ENCODE assay signal across 25 mouse cellular contexts in the genomic region with DNA sequence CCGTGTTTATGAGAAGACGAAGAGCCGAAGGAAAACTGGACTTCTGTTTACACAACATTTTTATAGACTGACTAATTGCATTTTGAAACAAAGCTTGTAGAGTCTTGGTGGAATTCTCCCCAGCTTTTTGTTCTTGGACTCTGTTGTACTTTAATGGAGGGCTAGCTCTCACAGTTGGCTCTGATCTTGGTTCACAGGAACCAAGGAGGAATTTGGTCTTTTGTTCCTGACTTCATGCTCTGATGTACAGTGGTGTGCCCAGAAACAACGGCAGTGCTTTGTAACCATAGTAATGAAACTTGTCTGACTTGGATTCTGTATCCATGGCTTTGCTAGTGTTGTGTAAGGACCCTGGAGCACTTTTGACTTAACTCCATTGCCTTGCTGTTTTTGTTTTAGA. TPM values are rescaled to one million over a fixed set of nuclear protein-coding genes. Genes with fewer than 3 reads are reported as not detected.
A peak's percentile ranks its signal among the peaks of the same experiment; 100 is the strongest.
DNase-seq lines count a peak whose midpoint lies in the region; ATAC-seq and TF ChIP-seq lines count a peak whose summit lies in the region.
"Had no signal": no experiment of that assay in that cellular context is flagged by ENCODE, and none has a peak within 500 bp of the region (broad histone marks: within the 10 kb centered on the region; RNA-seq: fewer than 3 reads in every experiment).

No protein-coding gene starts in this region.

- no peak overlapping the region for H3K4me2 ChIP-seq in lung, postnatal 0 days (replicated peaks; ENCODE audit: low read depth, low read length)
- H3K4me2 ChIP-seq in neural tube, embryonic 15.5 days, result no peak overlapping the region
- H3K4me2 ChIP-seq: embryonic facial prominence, embryonic 12.5 days had no signal

- H3K36me3 ChIP-seq in lung, postnatal 0 days (ENCODE audit: insufficient read depth, low read length), result no peaks in the 10 kb centered on the region
- H3K36me3 ChIP-seq in neural tube, embryonic 15.5 days, result peaks cover 14% of the 10 kb centered on the region
- H3K36me3 ChIP-seq in limb, embryonic 10.5 days, result peaks cover 11% of the 10 kb centered on the region; the same call in 1 of the 2 replicates
- H3K36me3 ChIP-seq: embryonic facial prominence, embryonic 12.5 days had no signal

- peak; percentile 41; the same call in 1 of the 2 replicates for TF ChIP-seq EP300 in lung, postnatal 0 days (IDR thresholded peaks at IDR 0.05)

- no peak for TF ChIP-seq POLR2A in brain, embryonic 14.5 days (IDR thresholded peaks at IDR 0.05; ENCODE audit: borderline replicate concordance, extremely low read depth, insufficient read depth, insufficient read length, poor library complexity, severe bottlenecking)

- no peak overlapping the region for H3K4me3 ChIP-seq in gastrocnemius, adult 2 months
- H3K4me3 ChIP-seq in lung, postnatal 0 days (ENCODE audit: low read depth, low read length), result no peak overlapping the region
- no peak overlapping the region for H3K4me3 ChIP-seq in neural tube, embryonic 15.5 days (replicated peaks)
- no peak overlapping the region for H3K4me3 ChIP-seq in limb, embryonic 10.5 days
- H3K4me3 ChIP-seq: embryonic facial prominence, embryonic 12.5 days had no signal

- DNase-seq in gastrocnemius, adult 2 months, result no peak
- DNase-seq in gastrocnemius, postnatal 10 days, result no peak
- peak; percentile 77 for DNase-seq in lung, postnatal 0 days (ENCODE audit: low spot score)
- no peak for DNase-seq in lung, postnatal 4 days
- DNase-seq in brain, embryonic 14.5 days (ENCODE audit: low read depth), result peak; percentile 41
- DNase-seq in limb, embryonic 10.5 days (ENCODE audit: low spot score), result no peak
- DNase-seq: B cell, adult 2 months; cerebellum, adult 11-12 months; cerebellum, postnatal 36 days; heart, postnatal 10 days; kidney, adult 11 months; kidney, postnatal 25 days; liver; retina, postnatal 1 day; thymus, postnatal 4 days had no signal

- TF ChIP-seq CTCF in gastrocnemius, adult 2 months (IDR thresholded peaks at IDR 0.05), result no peak
- TF ChIP-seq CTCF in lung, postnatal 0 days (IDR thresholded peaks at IDR 0.05), result no peak
- no peak for TF ChIP-seq CTCF in brain, embryonic 14.5 days (IDR thresholded peaks at IDR 0.05; ENCODE audit: borderline replicate concordance, extremely low read depth, insufficient read depth, insufficient read length)

- peak; percentile 70 for ATAC-seq in lung, postnatal 0 days
- no peak for ATAC-seq in neural tube, embryonic 15.5 days (ENCODE audit: low FRiP score)

- H3K9ac ChIP-seq in lung, postnatal 0 days (replicated peaks; ENCODE audit: low read depth), result no peak overlapping the region
- no peak overlapping the region for H3K9ac ChIP-seq in neural tube, embryonic 15.5 days (replicated peaks)
- H3K9ac ChIP-seq: embryonic facial prominence, embryonic 12.5 days had no signal

- H3K9me3 ChIP-seq in lung, postnatal 0 days (ENCODE audit: low read length), result no peaks in the 10 kb centered on the region
- no peaks in the 10 kb centered on the region for H3K9me3 ChIP-seq in neural tube, embryonic 15.5 days (replicated peaks)
- H3K9me3 ChIP-seq in limb, embryonic 10.5 days (replicated peaks), result no peaks in the 10 kb centered on the region
- H3K9me3 ChIP-seq: embryonic facial prominence, embryonic 12.5 days had no signal

- intact Hi-C loops in gastrocnemius, adult 2 months (cut with DNase I), result no loop called here

- H3K27me3 ChIP-seq in lung, postnatal 0 days (replicated peaks; ENCODE audit: insufficient read depth, low read length), result no peaks in the 10 kb centered on the region
- H3K27me3 ChIP-seq in neural tube, embryonic 15.5 days (replicated peaks), result no peaks in the 10 kb centered on the region
- H3K27me3 ChIP-seq in limb, embryonic 10.5 days (ENCODE audit: low read depth, poor library complexity, severe bottlenecking), result no peaks in the 10 kb centered on the region
- H3K27me3 ChIP-seq: embryonic facial prominence, embryonic 12.5 days had no signal

- 29% methylated on average over 4 of the region's 4 CpGs for WGBS in lung, postnatal 0 days
- WGBS in neural tube, embryonic 15.5 days, result 36% methylated on average over 4 of the region's 4 CpGs
- 80% methylated on average over 4 of the region's 4 CpGs for WGBS in limb, embryonic 10.5 days

- H3K27ac ChIP-seq in gastrocnemius, adult 2 months, result peak overlapping the region; percentile 58
- H3K27ac ChIP-seq in lung, postnatal 0 days (ENCODE audit: low read length), result peak overlapping the region; percentile 68
- 0 out of 2 replicates have a peak overlapping the region, but pooled peaks have one; percentile 18 for H3K27ac ChIP-seq in neural tube, embryonic 15.5 days (replicated peaks)
- no peak overlapping the region for H3K27ac ChIP-seq in limb, embryonic 10.5 days
- H3K27ac ChIP-seq: embryonic facial prominence, embryonic 12.5 days had no signal

- peaks cover 18% of the 10 kb centered on the region; the same call in 1 of the 2 replicates for H3K4me1 ChIP-seq in lung, postnatal 0 days (ENCODE audit: insufficient read depth, low read depth, low read length)
- peaks cover 29% of the 10 kb centered on the region for H3K4me1 ChIP-seq in neural tube, embryonic 15.5 days
- peaks cover 45% of the 10 kb centered on the region for H3K4me1 ChIP-seq in limb, embryonic 10.5 days

RNA-seq across cellular contexts. Expression of a gene that starts 20.6 kb away (rescaled TPM):
- total RNA-seq in gastrocnemius, adult 2 months (2021), result 1 to 10 TPM; 2.5 to 4.2 TPM
- 10 to 100 TPM; 21.2 to 26.8 TPM for total RNA-seq in gastrocnemius, postnatal 10 days (2021)
- polyA plus RNA-seq in lung, postnatal 0 days (2015; fragmentation: Nextera tagmentation; extraction: Ambion mirVana), result 21.4 and 22.0 TPM in 2 replicates
- 31.7 and 34.8 TPM in 2 replicates for polyA plus RNA-seq in brain, embryonic 14.5 days (2012; rRNA removed)
- 16.1 and 16.6 TPM in 2 replicates for polyA plus RNA-seq in neural tube, embryonic 15.5 days (2015; fragmentation: Nextera tagmentation; extraction: Ambion mirVana)
- 9.1 and 10.1 TPM in 2 replicates for polyA plus RNA-seq in limb, embryonic 10.5 days (2016; fragmentation: Nextera tagmentation; extraction: Ambion mirVana)

RNA-seq across cellular contexts. Expression of a gene that starts 55.5 kb away (rescaled TPM):
- total RNA-seq in gastrocnemius, adult 2 months (2021), result not detected
- not detected for total RNA-seq in gastrocnemius, postnatal 10 days (2021)
- not detected in 2 replicates for polyA plus RNA-seq in lung, postnatal 0 days (2015; fragmentation: Nextera tagmentation; extraction: Ambion mirVana)
- not detected in 2 replicates for polyA plus RNA-seq in brain, embryonic 14.5 days (2012; rRNA removed)
- polyA plus RNA-seq in neural tube, embryonic 15.5 days (2015; fragmentation: Nextera tagmentation; extraction: Ambion mirVana), result not detected in 2 replicates
- not detected in 2 replicates for polyA plus RNA-seq in limb, embryonic 10.5 days (2016; fragmentation: Nextera tagmentation; extraction: Ambion mirVana)
- total RNA-seq: adrenal gland, adult 18-20 months; gastrocnemius, adult 8-10 months; heart, adult 8-10 months; heart, postnatal 10 days; layer of hippocampus, postnatal 10 days; left cerebral cortex, postnatal 14 days; neutrophil, adult 5-6 weeks had no signal
- polyA plus RNA-seq: embryonic facial prominence, embryonic 12.5 days; forebrain, embryonic 11.5 days; spleen, adult 2 months had no signal

Comparison
In these comparisons a context has a peak if more than half of its experiments do, and no peak if none do; other contexts are left out.
1. DNase-seq: peak in lung, postnatal 0 days (single experiment) and brain, embryonic 14.5 days (single experiment); none in gastrocnemius, adult 2 months (single experiment), gastrocnemius, postnatal 10 days (single experiment), lung, postnatal 4 days (0 of 2) and limb, embryonic 10.5 days (single experiment).